Mouse (Mus musculus) E14TG2a.4 (cell line): ENCODE measurements around the gene Trim8.

ENCODE experiments used
- CTCF ChIP-seq: conservative IDR thresholded peaks from 2 replicates; pipeline ENCODE4 v1.5.1; 2014; ENCODE audit warnings: low read length
- NANOG ChIP-seq: IDR thresholded peaks from 2 replicates; pipeline ENCODE4 v1.6.1; 2014; ENCODE audit warnings: borderline replicate concordance, low read length, mixed read lengths
- POU5F1 ChIP-seq: IDR thresholded peaks from 2 replicates; pipeline ENCODE4 v1.6.1; 2014; ENCODE audit warnings: low read length, borderline replicate concordance

GRCm38 (mm10) chr19:46514387-46514786 lies 12.9 kb downstream of the Trim8 start:
- TF ChIP-seq NANOG (no peak), CTCF (no peak), POU5F1 (no peak)
